Mouse (Mus musculus): ENCODE results near the gene Il2rb.

The Il2rb gene

DNA sequence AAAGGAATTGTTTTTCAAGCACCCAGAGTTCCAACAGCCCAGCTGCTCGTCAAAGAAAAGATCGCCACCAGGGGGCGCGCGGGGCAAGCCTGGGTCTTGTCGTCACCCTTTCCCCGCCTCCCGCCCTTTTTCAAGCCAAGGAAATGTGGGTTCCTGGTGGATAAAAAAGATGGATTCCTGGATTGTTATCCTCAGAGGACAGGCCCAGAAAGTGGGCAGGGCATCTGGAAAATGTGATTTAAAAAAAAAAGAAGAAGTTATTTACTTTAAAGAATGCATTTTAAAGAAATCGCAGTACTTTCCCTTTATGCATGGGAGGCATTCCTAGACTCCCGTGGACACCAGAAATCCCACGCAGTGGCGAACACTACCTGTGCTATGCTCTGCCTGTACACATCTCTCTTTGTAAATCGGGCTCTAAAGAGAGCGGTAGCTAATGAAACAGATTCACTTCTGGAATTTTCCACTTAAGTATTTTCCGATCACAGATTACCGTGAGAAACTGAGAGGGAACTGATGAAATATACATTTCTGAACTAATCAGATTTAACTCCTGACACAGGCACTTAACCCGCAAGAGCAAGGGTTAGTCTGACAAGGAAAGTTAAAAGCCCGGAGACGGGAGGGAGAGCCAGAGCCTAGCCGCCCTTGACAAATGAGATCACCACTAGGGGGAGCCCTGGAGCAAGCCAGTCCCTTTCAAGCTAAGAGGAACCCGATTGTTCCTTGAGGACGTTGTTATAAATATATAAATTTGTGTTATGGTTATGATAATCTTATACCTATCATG lies 47.1 kb downstream of the Il2rb start:
- peak; percentile 98 for DNase-seq (ENCODE audit: low spot score in 2 of 2)

DNA sequence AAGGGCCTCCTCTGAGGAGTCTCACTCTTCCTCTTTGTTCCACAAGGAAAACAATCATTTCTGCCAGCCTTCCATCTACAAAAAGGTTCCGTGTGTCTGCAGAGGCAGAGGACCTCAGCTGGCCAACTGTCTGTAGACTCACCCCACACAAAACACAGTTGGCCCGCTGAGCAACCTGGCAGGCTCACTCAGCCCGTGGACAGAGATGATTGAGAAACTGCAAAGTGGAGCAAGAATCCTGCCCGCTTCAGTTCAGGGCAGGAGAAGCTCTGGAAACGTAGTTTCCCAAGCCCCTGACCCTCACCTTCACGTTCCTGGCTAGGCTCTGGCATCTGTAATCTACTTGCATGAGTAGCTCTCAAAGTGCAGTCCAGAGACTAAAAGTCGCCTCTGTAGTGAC lies 48.0 kb downstream of the Il2rb start:
- DNase-seq (ENCODE audit: low spot score in 2 of 2), result no peak

DNA sequence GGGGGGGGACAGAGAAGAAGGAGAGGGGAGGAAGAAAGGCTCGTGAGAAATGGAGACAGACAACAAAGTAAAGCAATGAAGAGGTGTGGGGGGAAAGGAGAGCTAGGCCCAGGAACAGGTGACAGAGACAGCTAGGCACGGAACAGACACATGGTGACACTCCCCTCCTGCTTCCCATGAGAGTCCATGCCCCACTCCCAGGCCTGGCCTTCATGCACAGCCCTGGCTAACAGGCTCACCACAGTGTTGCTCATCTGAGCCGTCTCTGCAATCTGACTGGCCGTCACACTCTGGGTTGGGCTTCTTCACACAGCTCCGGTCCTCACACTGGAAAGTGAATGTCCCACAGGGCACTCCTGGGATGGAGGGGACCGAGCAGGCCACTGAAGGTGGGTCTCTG lies 51.2 kb downstream of the Il2rb start:
- no peak for DNase-seq (ENCODE audit: low spot score in 2 of 2)

DNA sequence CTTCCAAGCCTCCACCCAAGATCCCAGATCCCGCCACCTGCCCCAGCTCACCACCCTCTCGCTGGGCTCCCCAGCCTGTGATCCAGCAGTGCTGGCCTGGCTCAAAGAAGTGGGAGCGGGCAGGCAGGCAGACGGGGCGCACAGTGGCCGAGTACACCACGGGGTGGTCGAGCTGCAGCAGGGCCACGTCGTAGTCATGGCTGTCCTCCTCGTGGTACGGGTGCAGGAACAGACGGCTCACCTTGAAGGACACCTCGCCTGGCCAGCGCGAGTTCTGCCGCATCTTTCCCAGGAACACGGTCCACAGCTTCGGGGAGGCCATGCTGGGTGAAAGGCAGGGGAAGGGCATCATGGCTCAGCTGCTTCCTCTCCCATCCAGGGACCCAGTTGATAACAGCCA lies 52.8 kb downstream of the Il2rb start:
- DNase-seq (ENCODE audit: low spot score in 2 of 2), result no peak

DNA sequence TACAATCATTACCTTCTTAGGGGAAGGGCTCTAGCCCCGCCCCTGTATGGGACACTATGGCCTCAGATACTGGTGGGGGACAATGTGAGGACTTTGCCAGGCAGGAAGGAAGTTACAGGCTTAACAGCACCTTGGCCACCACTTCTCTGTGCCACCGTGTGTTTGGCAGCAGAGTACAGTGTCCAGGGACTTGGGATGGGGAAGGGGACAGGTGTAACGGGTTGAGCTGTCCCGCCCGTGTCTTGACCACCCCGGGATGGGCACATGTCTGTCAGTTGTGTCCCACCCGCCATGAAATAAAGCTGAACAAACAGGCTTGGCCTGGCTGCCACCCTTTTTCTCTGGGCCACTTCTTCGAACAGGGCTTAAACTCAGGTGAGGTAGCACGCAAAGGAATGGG lies 56.1 kb downstream of the Il2rb start:
- no peak for DNase-seq (ENCODE audit: low spot score in 2 of 2)

DNA sequence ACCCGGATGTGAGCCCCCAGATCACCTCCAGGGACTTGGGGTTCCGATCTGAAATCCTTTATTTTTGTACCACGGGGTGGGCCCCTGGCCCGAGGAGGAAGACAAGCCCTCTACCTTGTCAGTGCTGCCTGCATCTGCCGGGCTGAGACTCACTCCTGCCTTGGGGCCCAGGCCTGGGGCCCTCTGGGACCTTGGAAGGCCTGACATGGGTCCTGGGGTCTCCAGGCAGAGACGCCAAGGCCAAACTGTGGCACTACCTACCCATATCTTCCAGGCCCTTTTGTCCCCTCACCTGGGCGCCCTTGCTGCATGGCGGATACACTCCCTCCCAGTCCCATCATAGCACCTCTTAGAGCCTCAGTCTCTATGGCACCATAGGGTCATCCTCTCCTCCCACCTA lies 56.6 kb downstream of the Il2rb start:
- DNase-seq (ENCODE audit: low spot score in 2 of 2), result no peak

DNA sequence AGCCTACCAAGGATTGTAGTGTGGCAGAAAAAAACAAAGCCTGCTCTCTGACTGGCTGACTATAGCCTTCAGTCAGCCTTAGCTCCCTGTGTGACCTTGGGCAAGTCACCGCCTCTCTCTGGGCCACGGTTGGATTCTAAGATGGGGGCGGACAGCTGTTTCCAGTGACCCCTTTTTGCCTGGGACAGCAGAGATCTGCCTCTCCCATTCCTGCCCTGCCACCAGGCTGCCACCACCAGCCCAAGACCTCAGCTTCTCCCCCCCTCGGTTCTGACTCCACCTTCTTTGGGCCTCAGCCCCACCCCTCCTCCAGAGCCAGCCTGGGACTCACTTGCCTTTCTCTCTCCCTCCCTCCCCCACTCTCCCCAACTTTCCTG lies 57.1 kb downstream of the Il2rb start:
- no peak for DNase-seq (ENCODE audit: low spot score in 2 of 2)

DNA sequence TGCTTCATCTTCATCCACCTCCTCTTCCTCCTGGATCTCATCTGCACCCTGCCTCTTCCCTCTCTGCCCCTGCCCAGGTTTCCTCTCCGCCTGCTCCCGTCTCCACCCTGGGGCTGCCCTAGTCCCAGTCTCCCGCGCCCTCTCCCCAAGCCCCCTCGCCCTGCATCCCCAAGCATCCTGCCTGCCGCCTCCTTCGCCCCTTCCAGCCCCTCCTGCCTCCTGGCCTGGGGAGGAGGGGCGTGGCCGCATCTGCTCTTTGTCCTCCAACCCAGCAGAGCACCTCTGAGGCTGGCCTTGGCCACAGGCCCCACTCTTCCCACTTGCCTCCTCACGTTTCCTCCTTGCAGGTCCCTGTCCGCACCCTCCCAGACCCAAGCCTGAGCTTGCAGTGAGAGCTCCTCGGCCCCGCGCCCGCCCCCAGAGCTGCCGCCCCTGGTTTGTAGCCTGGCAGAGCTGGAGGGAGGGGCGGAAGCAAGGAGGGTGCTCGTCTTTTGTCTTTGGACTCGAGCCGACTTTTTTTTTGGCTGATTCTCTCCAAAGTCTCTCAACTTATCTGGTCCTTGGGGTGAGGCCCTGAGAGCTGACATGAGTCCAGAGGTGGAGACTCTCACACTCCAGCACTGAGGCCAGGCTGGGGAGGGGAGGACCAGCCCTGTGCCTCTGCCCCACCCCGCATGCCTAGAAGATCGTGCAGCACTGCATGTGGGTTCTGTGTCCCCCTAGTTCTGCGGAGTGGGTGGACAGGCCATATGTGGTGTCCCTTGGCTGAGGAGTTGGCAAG lies 57.6 kb downstream of the Il2rb start:
- DNase-seq (ENCODE audit: low spot score in 2 of 2), result peak; percentile 74 to 77

DNA sequence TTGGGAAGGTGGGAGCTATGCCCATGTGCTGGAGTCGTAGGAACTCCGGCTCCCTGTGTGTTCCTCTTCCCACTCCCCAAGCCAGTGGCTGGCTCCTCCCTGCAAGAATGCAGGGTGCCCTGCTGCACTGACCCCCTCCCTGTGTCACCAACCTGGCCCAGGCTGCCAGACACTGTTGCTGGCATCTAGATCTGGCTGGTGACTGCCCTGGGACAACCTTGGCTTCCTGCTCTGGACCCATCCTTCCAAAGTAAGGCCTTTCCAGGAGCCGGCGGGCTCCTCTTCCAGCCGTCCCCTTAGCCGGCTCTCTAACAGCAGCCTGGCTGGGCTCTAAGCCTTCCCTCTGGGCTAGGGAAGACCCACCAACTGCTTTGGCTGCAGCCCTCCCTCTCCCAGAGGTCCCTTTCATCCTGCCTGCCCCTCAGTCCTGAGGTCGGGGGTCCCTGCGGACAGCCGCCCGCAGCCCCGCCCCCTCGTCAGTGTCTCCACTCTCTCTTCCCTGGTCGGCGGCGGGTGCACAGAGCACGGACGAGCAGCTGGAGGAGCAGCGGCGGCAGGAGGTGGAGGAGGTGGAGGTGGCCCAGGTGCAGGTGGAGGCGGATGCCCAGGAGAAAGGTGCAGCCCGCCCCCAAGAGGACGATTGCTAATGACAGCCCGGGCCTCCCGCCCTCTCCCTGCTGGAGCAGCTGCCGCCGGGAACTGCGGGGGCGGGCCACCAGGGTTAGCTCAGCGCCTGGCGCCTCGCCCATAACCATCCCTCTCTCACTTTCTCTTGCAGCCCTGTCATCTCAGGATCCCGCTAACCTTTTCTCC lies 58.5 kb downstream of the Il2rb start:
- peak; percentile 91 to 93 for DNase-seq (ENCODE audit: low spot score in 2 of 2)

DNA sequence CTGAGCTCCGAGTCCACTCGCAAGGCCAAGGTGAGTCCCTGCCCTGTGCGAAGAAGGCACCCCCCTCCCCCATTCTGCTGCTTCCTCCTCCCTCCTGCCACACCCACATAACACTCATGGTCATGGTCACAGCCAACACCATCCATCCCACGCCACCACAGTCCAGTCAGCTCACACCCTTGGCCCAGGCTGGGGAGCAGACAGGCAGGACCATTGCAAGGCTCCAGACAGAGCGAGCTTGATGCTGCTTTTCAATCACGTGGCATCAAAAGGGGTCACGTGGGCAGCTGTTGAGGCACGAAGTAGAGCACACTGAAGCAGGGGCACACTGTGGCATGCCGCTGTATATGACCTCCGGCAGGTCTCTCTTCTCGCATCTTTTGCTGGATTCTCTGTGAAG lies 59.4 kb downstream of the Il2rb start:
- DNase-seq (ENCODE audit: low spot score in 2 of 2), result peak; percentile 20 to 33

DNA sequence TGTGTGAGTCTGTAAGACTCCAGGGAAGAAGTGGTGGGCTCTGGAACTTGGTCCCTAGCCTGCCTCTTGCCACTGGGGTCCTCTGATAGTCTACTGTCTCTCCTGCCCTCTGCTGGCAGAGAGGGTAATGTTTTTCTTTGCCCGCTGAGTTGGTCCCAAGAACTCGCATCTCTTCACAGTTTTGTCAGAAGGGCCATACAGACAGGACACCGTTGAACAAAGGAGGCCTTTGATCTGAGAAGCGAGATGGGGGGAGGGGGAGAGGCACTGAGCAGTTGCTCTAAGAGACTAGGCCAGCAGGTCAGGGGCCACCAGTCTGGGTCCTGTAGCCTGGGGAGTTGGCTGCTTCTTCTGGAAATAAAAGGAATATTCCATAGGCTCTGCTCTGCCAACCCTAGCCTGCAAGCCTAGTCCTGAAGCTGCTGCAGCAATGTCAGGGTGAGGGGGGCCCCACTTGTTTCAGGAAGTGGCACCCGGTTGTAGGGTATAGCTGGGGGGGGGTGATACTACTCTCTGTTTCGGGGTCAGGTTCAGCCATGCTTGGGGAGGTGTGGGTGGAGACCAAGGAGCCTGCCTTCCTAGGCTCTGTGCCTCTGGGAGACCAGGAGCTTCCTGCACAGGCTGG lies 60.1 kb downstream of the Il2rb start:
- DNase-seq (ENCODE audit: low spot score in 2 of 2), result peak; percentile 70 to 72

DNA sequence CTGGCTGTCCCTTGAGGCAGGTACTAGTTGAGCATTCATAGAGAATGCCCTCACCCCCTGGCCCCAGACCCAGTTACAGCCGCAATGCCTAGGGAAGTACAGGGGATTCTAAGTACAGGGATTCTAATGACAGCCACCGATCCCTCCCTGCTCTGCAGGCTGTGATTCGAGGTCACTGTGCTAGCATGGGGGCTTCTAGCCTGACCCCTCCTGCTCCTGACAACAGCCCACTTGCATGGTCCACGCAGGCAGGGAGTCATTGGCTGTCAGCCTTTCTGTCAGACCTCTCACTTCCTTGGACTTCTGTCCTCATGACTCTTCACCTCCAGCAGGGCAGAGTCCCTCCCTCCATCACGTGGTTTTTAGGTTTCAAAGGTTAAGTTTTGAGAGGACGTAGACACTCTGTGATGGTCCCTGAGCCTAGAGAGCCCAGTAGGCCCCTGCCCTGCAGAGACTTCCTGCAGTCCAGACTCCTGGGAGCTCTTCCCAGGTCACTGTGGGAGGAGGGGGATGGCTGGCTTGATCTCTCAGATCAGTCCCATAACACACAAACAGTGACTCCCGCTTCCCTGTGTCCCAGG lies 63.4 kb downstream of the Il2rb start:
- no peak for DNase-seq (ENCODE audit: low spot score in 2 of 2)

DNA sequence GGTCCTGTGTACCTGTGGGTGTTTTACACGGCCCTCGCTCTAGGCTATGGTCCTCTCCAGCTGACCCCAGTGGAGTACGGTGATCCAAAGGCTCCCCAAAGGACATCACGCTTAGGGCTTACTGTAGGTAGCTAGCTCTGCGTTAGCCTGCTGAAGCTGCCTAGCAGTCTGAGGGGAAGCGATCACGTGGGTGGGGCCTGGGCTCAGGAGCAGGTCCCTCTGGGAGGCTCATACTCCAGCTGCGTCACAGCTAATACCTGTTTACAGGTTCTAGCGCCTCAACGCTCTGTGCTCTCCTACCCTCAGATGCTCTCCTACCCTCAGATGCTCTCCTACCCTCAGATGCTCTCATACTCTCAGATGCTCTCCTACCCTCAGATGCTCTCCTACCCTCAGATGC lies 64.2 kb downstream of the Il2rb start:
- peak in 1 of 2 experiments; percentile 13 for DNase-seq (ENCODE audit: low spot score in 2 of 2)

DNA sequence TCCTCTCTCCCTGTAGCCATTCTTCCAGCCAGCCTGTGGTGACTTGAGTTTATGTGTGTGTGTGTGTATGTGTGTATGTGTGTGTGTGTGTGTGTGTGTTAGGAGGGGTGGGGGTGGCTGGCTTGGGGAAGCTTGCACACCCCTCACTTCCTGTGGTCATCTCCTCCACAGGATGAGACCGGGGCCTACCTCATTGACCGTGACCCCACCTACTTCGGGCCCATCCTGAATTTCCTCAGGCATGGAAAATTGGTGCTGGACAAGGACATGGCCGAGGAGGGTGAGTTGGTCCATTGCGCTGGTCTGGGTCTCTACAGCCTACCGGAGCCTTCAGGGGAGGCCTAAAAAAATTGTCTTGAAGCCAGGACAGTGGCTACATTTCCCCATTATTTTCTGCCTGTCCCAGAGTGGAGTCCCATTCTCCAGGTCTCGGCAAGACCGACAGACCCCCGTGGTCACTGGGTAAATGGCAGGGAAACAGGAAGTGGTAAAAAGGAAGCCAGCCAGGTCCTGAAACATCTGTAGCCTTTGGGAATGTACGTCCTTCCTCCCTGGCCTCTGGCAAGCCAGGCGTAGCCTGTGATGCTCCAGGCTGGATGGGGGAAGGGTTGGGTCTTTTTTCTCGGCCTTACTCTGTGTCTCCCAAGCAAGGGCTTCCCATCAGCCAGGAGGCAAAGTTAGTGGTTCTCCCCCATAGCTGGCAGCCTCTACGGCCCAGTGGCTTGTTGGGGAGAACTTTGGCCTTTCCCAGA lies 65.0 kb downstream of the Il2rb start:
- DNase-seq (ENCODE audit: low spot score in 2 of 2), result no peak
